Mouse (Mus musculus): Measurements from ENCODE around the gene Gm21987. TPM values are rescaled to one million over a fixed set of nuclear protein-coding genes. Genes with fewer than 3 reads are reported as not detected.
A peak's percentile ranks its signal among the peaks of the same experiment; 100 is the strongest.

The Gm21987 gene
- total and polyA plus RNA-seq, 3 experiments, result 0.42 TPM; not detected in 2

DNA sequence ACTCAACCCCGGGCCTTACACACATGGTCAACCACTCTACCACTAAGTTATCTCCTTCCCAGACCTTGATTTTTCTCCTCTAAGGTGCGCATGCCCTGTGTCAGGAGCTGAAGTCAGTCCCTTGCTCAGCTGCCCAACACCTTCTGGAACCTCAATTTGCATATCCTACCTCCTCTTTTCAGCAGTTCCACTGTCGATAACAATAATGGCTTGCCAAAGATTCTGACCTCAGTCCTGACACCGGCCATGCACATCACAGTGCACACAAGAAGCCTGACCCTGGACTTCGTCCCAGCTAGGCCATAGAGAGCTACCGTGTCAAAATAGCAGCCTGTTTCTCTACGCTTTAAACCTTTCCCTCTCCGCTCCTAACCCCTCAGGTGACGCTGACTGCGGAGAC lies 26.6 kb downstream of the Gm21987 start (continued):
- TF ChIP-seq BHLHE40 (IDR thresholded peaks at IDR 0.05; ENCODE audit: low read depth, low read length), result peak; percentile 61
- no peak for TF ChIP-seq TBP (conservative IDR thresholded peaks at IDR 0.05; ENCODE audit: low read depth, low read length)
- TF ChIP-seq ETS1 (conservative IDR thresholded peaks at IDR 0.05; ENCODE audit: low read depth, low read length), result no peak
- TF ChIP-seq NELFE (IDR thresholded peaks at IDR 0.05; ENCODE audit: low read depth, low read length), result 0 out of 2 replicates have a peak, but pooled peaks have one; percentile 27
- TF ChIP-seq MYC (IDR thresholded peaks at IDR 0.05; ENCODE audit: low read depth, low read length), result no peak; the same call in 1 of the 2 replicates
- TF ChIP-seq IRF4 (IDR thresholded peaks at IDR 0.05; ENCODE audit: low read depth, low read length), result peak; percentile 53; the same call in 1 of the 2 replicates
- no peak for TF ChIP-seq CHD2 (IDR thresholded peaks at IDR 0.05; ENCODE audit: low read length)
- no peak for TF ChIP-seq KAT2A (IDR thresholded peaks at IDR 0.05; ENCODE audit: insufficient replicate concordance, low read length)
- TF ChIP-seq MXI1 (IDR thresholded peaks at IDR 0.05; ENCODE audit: low read depth, low read length), result peak; percentile 39; the same call in 1 of the 2 replicates

GRCm38 (mm10) chr16:38373941-38374340 lies 27.1 kb downstream of the Gm21987 start:
- in situ Hi-C loops (cut with MboI; ENCODE audit: low pct_ligation_motif_present, low pct_unique_long_range_greater_than_20kb, low sequenced_read_pairs) (no loop called here), dilution Hi-C loops (cut with MboI; ENCODE audit: extremely low pct_ligation_motif_present, extremely low pct_unique_long_range_greater_than_20kb, low sequenced_read_pairs) (no loop called here)
- Histone ChIP-seq H3K4me2 (ENCODE audit: insufficient read depth, low read depth, poor library complexity, severe bottlenecking) (no peak overlapping the region), H3K9me3 (replicated peaks; ENCODE audit: low read length) (no peaks in the 10 kb centered on the region), H3K27me3 (replicated peaks) (peaks cover 2% of the 10 kb centered on the region), H3K4me1 (ENCODE audit: control insufficient read depth in 1 of 2, insufficient read depth in 2 of 2) (peaks cover 73 to 82% of the 10 kb centered on the region in 2 experiments), H3K27ac (ENCODE audit: insufficient read depth, low read depth) (peak overlapping the region; percentile 18), H3K79me2 (replicated peaks; ENCODE audit: control insufficient read depth, extremely low read depth, insufficient read depth, poor library complexity, severe bottlenecking) (no peaks in the 10 kb centered on the region), H3K9ac (ENCODE audit: insufficient read depth, low read depth) (no peak overlapping the region), H3K36me3 (replicated peaks in 1 of 2; ENCODE audit: control insufficient read depth in 1 of 2, insufficient read depth in 1 of 2, low read length in 1 of 2) (no peaks in the 10 kb centered on the region), H3K4me3 (replicated peaks in 1 of 3; ENCODE audit: low read depth in 2 of 3, low read length in 2 of 3, poor library complexity in 1 of 3) (no peak overlapping the region)
- no peak for DNase-seq (ENCODE audit: extremely low read depth)
- TF ChIP-seq HCFC1 (IDR thresholded peaks at IDR 0.05; ENCODE audit: low read depth, low read length), result 0 out of 2 replicates have a peak, but pooled peaks have one; percentile 4
- TF ChIP-seq JUND (conservative IDR thresholded peaks at IDR 0.05; ENCODE audit: low read depth, low read length), result no peak
- TF ChIP-seq NELFE (IDR thresholded peaks at IDR 0.05; ENCODE audit: low read depth, low read length), result 0 out of 2 replicates have a peak, but pooled peaks have one; percentile 8
- no peak for TF ChIP-seq EP300 (IDR thresholded peaks at IDR 0.05; ENCODE audit: low read length)
- TF ChIP-seq MYC (IDR thresholded peaks at IDR 0.05; ENCODE audit: low read depth, low read length), result no peak
- no peak for TF ChIP-seq POLR2A (IDR thresholded peaks at IDR 0.05; ENCODE audit: low read depth, low read length)
- TF ChIP-seq ETS1 (conservative IDR thresholded peaks at IDR 0.05; ENCODE audit: low read depth, low read length), result no peak
- no peak for TF ChIP-seq ZMIZ1 (IDR thresholded peaks at IDR 0.05; ENCODE audit: low read depth, low read length)
- no peak for TF ChIP-seq NRF1 (IDR thresholded peaks at IDR 0.05; ENCODE audit: low read depth, low read length)

DNA sequence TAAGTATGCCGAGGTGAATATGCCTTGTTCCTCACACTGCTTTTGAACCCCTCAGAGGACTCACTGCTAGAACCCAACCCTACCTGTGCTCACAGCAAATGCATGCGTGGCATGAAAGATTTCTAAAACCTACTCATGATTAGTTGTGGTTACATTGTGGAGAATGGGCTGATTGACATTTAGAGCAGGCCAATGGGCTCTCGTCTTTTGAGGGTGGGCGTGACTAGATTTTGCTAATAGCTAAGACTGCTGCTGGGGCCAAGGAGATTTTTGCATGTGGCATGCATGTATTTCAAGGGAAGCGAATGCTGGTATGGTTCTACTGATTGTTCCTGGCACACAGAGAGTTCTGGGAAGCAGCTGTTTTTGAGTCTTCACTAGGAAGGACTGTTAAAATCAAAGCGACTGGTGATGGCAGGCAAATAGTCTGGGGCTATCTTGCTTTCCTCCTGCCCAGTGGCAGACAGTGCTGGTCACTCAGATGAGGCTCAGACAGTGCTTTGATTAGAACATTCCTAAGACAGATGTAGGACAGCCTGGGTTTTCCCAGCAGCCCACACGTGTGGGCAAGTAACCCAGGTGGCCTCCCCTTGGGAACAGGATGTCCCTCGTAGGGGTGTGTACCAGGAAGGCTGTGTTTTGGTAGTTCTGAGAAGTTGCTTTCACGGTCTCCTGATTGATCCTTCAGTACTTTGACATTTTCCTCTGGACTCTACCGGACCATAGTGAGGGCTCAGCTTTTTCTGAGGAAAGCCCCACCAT lies 27.7 kb downstream of the Gm21987 start:
- Histone ChIP-seq H3K9me3 (replicated peaks; ENCODE audit: low read length) (no peaks in the 10 kb centered on the region), H3K4me2 (ENCODE audit: insufficient read depth, low read depth, poor library complexity, severe bottlenecking) (peak overlapping the region; percentile 59), H3K27me3 (replicated peaks) (peaks cover 2% of the 10 kb centered on the region), H3K4me3 (replicated peaks in 1 of 3; ENCODE audit: low read depth in 2 of 3, low read length in 2 of 3, poor library complexity in 1 of 3) (no peak overlapping the region), H3K4me1 (ENCODE audit: control insufficient read depth in 1 of 2, insufficient read depth in 2 of 2) (peaks cover 68 to 89% of the 10 kb centered on the region in 2 experiments), H3K9ac (ENCODE audit: insufficient read depth, low read depth) (peak overlapping the region; percentile 54), H3K27ac (ENCODE audit: insufficient read depth, low read depth) (peak overlapping the region; percentile 68), H3K79me2 (replicated peaks; ENCODE audit: control insufficient read depth, extremely low read depth, insufficient read depth, poor library complexity, severe bottlenecking) (no peaks in the 10 kb centered on the region), H3K36me3 (replicated peaks in 1 of 2; ENCODE audit: control insufficient read depth in 1 of 2, insufficient read depth in 1 of 2, low read length in 1 of 2) (no peaks in the 10 kb centered on the region)
- dilution Hi-C loops (cut with MboI; ENCODE audit: extremely low pct_ligation_motif_present, extremely low pct_unique_long_range_greater_than_20kb, low sequenced_read_pairs), result no loop called here
- in situ Hi-C loops (cut with MboI; ENCODE audit: low pct_ligation_motif_present, low pct_unique_long_range_greater_than_20kb, low sequenced_read_pairs), result no loop called here
- peak; percentile 59 for DNase-seq (ENCODE audit: extremely low read depth)
- TF ChIP-seq MAZ (IDR thresholded peaks at IDR 0.05; ENCODE audit: low read depth, low read length) (no peak), GABPA (IDR thresholded peaks at IDR 0.05; ENCODE audit: insufficient replicate concordance, low read depth, low read length) (no peak), USF2 (conservative IDR thresholded peaks at IDR 0.05; ENCODE audit: low read depth, low read length) (no peak), KAT2A (IDR thresholded peaks at IDR 0.05; ENCODE audit: insufficient replicate concordance, low read length) (no peak), JUND (conservative IDR thresholded peaks at IDR 0.05; ENCODE audit: low read depth, low read length) (no peak), PAX5 (IDR thresholded peaks at IDR 0.05; ENCODE audit: low read length) (no peak), SMC3 (IDR thresholded peaks at IDR 0.05; ENCODE audit: low read depth, low read length) (no peak), NELFE (IDR thresholded peaks at IDR 0.05; ENCODE audit: low read depth, low read length) (0 out of 2 replicates have a peak, but pooled peaks have one; percentile 7), ZC3H11A (IDR thresholded peaks at IDR 0.05; ENCODE audit: low read depth, low read length) (no peak), MAX (IDR thresholded peaks at IDR 0.05; ENCODE audit: low read length) (peak; percentile 34; the same call in 1 of the 2 replicates), ZMIZ1 (IDR thresholded peaks at IDR 0.05; ENCODE audit: low read depth, low read length) (no peak), TBP (conservative IDR thresholded peaks at IDR 0.05; ENCODE audit: low read depth, low read length) (no peak), E2F4 (IDR thresholded peaks at IDR 0.05; ENCODE audit: insufficient replicate concordance, low read depth, low read length) (no peak), EP300 (IDR thresholded peaks at IDR 0.05; ENCODE audit: low read length) (no peak; the same call in 1 of the 2 replicates), CHD1 (IDR thresholded peaks at IDR 0.05; ENCODE audit: low read depth, low read length) (no peak), TCF12 (IDR thresholded peaks at IDR 0.05; ENCODE audit: low read depth, low read length) (peak; percentile 57; the same call in 1 of the 2 replicates), MYC (IDR thresholded peaks at IDR 0.05; ENCODE audit: low read depth, low read length) (peak; percentile 64; the same call in 1 of the 2 replicates), MXI1 (IDR thresholded peaks at IDR 0.05; ENCODE audit: low read depth, low read length) (no peak), POLR2AphosphoS2 (IDR thresholded peaks at IDR 0.05; ENCODE audit: low read depth, low read length) (no peak), HCFC1 (IDR thresholded peaks at IDR 0.05; ENCODE audit: low read depth, low read length) (0 out of 2 replicates have a peak, but pooled peaks have one; percentile 6)

Measured in CH12.LX (cell line).